Mouse (Mus musculus) brain, adult 2 months (tissue): ENCODE results near the gene A430078G23Rik.
"Not testable (repeated sequence)": the region's sequence is repeated elsewhere in the genome, so short reads cannot be mapped to it uniquely, and the experiment has no call there.

Source experiments
- DNase-seq: peaks from one replicate; pipeline ENCODE4 v3.0.0; 2011; ENCODE audit warnings: low read depth, low spot score

The A430078G23Rik gene

DNA sequence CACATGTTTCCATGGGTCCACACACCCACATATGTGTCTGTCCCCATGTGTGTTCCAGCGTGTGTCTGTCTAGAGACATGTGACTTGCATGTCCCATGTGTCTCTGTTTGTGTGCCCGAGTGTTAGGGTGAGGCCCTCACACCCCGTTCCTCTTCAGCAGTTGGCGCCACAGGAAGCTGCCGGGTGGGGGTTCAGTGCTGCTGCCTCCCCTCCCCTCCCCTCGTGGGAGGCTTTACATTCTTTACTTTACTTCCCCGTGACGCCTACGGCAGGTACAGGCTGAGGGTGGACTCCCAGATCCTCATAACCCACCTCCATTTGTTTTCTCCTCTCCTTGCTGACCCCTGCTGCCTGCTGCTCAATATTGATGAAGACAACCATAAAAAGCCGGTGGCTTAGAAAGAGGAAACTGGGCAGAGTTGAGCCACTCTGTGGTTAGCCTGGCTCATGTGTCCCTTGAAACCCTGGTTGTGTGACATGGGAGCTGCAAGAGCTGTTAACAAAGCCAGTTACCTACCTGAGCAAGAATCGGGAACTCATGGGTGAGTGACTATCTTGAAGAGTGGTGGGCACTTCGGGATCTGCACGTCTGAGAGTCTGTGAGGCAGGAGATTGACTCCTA lies at the start of gene A430078G23Rik:
Gene A430078G23Rik (plus strand): TSS at position 227 of the 622 bp plus-strand sequence.
- DNase-seq, result no peak

DNA sequence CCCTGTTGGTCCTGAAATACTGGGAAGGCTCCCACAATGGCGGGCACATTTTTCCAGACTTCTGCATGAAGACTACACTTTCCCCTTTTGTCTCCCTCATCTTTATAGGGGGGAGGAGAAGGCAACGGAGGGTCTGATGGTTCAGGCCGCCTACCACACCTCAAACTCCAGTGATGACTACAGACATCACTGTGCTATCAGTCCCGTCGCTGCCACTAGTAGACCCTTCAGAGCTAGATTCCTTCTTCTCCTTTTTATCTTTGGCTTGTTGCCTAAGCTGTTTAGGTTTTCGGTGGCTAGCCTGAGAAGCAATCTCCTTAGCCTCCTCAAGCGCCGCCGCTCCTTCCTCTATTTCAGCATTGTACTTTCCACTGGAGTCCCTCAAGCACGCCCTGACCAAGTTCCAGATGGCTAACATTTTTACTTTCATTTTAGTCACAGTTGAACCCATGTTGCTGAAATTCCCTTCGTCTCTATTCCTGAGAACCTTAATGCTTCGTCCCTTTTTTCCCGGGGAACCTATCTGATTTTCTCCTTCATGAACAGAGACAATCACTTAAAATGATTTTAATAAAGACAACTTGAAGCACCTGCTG lies 44.9 kb upstream of the A430078G23Rik start:
- not testable (repeated sequence) for DNase-seq

DNA sequence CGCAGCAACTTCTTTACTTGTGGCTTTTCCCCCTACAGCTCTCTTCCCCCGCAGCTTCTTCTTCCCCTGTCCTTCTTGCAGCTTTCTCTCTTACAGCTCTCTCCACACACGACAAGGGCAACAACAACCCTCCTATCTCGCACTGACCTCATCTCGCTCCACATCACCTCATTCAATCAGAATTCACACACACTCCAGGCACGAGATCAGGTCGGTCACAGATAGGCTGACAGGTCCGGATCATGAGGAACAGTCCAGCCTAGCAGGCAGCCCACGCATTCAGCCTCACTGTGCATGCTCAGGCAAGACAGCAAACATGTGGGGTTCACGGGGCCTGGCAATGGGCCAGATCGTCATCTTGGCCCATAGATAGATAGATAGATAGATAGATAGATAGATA lies 43.6 kb upstream of the A430078G23Rik start:
- DNase-seq, result no peak

DNA sequence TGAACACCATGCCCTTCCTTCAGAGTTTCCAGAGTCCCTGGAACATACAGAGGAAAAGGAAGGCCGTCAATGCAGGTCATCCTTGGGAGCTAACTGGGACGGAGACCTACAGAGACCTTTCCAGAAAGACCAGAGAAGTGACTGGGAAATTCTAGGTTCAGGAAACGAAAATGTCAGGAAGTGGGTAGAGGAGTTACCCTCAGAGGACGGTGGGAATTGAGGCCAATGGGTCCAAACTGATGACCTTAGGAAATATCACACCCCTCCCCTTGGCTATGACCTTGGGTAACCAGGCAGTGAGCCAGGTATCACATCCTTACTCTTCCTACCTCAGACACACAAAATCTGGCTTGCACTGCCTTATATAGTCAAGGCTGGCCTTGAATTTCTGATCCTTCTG lies 41.7 kb upstream of the A430078G23Rik start:
- no peak for DNase-seq

DNA sequence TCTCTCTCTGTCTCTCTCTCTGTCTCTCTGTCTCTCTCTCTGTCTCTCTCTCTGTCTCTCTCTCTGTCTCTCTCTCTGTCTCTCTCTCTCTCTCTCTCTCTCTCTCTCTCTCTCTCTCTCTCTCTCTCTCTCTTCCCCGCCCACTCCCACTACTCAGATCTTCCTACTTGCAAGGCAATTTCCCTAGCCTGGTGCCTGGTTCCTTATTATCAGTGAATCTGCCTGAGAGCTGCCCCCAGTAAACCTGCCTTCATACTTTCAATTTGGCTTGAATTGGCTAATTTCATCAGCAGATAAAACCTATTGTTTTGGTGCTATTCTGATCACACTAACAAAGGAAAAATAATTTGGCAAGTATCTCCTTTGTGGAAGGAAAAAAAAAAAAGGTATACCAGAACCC lies 39.8 kb upstream of the A430078G23Rik start:
- not testable (repeated sequence) for DNase-seq

DNA sequence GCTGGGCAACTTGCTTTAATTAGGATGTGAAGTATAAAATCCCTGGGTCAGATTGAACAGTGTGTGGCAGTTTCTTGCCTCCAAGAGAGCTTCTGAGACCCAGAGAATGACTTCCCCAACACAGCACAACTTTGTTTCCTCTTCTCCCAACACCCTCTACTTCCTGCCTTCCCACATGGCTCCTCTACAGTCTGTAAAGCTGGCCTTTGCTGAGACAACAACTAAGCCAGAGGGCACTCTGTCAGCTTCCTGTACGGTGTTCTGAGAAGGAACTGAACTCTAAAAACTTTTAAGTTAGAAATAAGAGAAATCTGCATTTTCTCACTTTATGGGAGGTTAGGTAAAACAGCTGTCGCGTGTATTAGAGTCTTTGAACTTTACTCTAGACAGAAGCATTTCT lies 39.4 kb upstream of the A430078G23Rik start:
- peak; percentile 25 for DNase-seq

DNA sequence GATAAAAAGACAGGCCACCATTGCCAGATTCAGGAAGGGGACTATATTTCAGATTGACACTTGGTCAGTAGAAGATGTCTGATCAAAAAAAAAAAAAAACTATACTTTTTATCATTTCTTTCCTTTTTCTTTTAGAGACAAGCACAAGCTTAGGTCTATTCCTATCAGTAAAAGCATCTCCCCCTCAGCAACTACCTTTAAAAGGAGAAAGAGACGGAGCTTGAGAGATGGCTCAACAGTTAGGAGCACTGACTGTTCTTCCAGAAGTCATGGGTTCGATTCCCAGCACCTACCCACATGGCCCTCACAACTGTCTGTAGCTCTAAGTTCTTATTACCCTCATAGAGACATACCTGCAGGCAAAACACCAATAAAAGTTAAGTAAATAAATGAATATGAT lies 38.9 kb upstream of the A430078G23Rik start:
- no peak for DNase-seq

DNA sequence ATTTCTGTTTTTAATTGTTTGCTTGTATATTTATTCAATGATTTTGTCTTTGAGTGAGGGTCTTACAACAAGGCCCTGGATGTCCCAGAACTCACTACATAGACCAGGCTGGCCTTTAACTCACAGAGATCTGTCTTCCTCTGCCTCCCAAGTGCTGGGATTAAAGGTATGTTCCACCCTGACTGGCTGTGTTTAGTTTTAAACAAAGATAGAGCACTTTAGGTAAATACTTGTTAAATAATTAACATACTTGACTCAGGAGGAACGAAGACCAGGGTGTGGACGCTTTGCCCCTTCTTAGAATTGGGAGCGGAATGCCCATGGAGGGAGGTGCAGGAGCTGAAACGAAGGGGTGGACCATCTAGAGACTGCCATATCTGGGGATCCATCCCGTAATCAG lies 36.6 kb upstream of the A430078G23Rik start:
- no peak for DNase-seq

DNA sequence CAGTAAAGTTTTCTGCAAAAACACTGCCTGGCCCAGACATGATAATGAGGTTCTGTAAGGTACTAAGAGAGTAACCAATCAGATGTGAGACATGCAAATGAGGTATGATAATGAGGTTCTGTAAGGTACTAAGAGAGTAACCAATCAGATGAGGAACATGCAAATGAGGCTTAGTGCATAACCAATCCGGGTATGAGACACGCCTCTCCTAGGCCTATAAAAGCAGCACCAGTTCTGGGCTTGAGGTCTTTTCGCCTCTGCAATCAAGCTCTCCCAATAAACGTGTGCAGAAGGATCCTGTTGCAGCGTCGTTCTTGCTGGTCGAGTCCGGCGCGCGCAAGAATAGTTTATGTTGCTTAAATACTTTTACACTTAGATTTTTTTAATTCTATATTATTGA lies 33.9 kb upstream of the A430078G23Rik start:
- not testable (repeated sequence) for DNase-seq

DNA sequence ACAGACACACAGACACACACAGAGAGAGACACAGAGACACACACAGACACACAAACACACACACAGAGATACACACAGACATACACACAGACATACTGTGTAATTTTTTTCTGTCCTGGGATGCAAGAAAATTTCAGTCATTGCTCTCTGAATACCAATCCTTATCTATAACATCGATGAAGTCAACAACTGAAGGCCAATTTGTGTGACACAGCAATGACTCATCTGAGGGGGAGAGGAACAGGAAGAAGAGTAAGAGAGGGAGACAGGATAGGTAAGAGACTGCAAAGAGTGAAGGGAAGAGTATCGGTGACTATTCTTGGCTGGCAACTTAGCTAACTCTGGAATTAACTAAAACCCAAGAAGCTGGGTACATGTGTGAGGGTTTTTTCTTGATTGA lies 29.0 kb upstream of the A430078G23Rik start:
- no peak for DNase-seq

DNA sequence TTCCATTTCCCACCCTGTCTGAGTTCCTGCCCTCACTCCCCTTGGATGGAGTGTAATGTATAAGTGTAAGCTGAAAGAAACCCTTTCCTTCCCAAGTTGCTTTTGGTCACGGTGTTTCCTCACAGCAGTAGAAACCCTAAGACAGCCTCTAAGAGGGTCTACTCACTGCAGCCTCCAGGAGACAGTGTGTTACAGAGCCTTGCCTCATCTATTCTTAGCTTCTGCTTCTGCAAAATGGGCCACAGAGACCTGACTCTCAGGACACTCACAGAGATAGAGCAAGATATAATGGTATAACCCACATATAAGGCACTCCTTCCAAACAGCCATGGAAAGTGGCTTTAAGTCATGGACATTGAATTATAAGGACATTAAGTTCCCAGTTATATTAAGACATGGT lies 26.2 kb upstream of the A430078G23Rik start:
- no peak for DNase-seq

DNA sequence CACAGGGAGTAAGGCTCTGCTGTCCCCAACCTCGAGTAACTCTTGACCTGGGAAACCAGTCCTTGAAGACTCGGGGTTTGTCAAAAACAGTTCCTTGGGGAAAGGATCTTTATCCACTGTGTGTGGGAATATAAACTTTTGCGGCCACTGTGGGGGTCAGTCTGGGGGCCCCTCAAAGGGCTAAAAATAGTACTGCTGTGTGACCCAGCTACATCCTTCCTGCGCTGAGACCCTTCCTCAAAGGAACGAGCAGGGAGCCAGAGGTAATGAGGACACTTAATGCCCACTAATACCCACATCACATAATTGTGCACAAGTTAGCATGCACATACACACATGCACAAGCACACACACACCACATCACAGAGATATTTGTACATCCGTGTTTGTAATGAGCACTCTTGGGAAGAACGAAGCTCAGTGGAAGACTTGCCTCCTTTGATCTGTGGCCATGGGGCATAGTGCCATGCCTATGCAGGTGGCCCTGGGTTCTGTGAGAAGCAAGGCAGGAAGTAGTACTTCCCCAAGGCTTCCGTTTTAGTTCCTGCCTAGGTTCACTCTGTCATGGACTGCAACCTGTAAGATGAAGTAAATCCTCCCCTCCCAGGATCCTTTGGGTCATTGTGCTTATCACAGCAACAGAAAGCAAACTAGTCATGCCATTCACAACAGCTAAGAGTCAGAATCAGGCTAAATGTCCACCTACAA lies 25.5 kb upstream of the A430078G23Rik start:
- DNase-seq, result no peak

DNA sequence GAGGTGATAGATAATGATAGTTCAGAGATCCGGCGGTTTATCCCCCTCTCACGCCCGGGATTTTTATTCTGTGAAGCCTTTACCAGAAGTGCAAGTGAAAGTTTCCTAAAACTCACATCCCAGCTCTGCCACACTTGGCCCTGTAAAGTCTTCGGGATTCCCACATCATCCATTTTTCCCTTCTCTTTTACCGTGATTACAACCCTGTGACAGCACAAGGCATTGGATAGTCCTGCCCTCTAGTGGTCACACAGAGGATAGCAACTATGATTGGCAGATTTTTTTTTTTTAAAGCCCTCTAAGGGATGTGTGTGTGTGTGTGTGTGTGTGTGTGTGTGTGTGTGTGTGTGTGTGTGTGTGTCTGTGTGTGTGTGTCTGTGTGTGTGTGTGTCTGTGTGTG lies 22.6 kb upstream of the A430078G23Rik start:
- DNase-seq, result peak; percentile 77

DNA sequence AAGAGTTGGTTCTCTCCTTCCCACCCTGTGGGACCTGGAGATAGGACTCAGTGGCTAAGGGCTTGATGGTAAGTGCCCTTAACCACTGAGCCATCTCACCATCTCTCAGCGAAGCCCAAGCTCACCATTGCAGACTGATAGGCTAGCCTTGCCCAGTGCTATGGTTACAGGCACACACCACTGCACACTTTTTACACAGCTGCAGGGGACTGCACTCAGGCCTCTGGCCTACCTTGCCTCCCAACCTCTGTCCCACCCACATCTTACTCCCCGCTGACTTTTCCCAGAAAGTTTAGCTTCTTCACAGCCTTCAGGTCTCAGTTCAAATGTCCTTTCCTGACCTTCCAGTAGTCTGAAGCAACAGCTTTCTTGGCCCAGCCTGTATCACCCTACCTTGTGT lies 21.5 kb upstream of the A430078G23Rik start:
- DNase-seq, result no peak

DNA sequence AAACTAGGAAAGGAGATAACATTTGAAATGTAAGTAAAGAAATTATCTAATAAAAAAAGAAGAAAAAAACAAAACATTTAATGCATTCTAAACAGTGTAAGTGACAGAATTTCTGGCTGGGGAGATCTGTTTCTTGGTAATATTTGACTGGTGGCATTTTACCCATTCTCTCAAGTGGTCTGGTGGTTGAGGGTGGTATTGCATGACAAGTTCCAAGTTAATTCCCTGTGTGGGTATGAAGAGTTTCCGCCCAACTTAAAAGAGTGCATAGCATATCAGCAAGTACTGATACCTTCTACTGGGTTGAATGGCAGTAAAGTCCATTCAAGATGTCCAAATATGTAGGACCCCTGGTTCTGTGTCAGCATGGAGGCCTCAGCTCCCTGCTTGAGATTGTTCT lies 17.3 kb upstream of the A430078G23Rik start:
- DNase-seq, result no peak

DNA sequence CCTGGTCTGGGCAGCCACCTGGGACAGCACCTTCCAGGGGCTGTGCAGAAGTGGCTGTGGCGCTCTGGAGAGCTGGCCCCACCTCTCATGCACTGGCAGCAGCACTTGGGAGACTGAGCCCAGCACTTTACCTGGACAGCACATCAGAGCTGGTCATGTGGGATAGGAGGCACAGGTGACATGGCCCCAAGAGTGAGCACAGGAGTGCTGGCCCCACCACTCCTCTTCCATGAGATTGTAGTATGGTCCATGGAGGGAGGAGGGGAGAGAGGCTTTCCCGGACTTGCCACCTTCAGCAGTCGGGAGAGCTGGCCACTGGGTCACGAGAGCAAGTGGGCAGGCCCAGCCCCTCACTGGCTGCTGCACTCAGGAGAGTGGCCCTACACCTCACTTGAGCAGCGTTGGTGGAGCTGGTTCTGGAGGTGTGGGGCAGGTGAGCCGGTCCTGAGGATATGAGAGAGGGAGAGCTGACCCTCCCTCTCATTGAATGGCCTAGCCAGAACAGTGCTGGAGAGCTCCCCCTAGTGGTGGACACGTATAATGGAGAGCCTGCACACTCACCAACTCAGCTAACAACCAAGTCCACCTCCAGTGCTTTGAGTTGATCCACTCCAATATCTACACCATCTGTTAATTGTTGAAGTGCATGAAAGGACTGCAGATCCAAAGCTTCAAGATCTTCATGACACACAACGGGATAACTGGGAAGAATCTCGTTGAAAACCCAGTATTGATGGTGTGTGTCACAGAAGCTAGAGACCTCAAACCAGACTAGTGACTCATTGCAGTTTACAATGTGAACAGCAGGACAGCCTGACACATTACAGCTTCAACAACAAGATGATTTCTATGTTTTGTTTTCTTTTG lies 16.3 kb upstream of the A430078G23Rik start:
- peak; percentile 52 for DNase-seq

DNA sequence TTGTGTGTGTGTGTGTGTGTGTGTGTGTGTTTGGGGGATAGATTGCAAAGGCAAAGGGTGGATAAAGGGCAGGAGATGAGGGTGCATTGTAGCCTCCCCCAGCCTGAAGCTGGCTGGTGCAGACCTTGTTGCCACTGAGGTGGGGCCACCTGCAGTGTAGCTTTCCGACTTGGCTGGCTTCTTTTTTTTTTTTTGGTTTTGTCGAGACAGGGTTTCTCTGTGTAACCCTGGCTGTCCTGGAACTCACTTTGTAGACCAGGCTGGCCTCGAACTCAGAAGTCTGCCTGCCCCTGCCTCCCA lies 15.7 kb upstream of the A430078G23Rik start:
- DNase-seq, result not testable (repeated sequence)

DNA sequence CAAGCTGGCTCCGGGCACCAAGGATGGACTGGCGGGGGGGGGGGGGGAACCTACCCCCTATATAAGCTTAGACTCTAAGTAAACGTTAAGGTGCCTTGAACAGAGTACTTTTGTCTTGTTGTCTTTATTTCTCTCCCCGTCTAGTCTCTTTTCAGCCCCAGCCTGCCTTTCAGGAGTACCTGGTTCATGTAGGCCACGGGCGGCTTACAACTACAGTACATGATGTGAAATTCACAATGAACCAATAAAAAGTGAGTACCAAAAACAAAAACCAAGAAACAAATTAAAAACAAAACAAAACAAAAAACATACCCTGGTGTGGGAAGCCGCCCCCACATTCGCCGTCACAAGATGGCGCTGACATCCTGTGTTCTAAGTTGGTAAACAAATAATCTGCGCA lies 15.2 kb upstream of the A430078G23Rik start:
- no peak for DNase-seq

DNA sequence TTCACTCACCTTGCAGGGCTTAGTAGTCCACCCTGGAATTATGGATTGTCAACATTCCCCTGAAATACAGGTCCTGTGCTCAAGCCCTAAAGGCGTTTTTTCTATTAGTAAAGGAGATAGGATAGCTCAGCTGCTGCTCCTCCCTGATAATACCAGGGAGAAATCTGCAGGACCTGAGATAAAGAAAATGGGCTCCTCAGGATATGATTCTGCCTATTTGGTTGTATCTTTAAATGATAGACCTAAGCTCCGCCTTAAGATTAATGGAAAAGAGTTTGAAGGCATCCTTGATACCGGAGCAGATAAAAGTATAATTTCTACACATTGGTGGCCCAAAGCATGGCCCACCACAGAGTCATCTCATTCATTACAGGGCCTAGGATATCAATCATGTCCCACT lies 12.5 kb upstream of the A430078G23Rik start:
- not testable (repeated sequence) for DNase-seq

DNA sequence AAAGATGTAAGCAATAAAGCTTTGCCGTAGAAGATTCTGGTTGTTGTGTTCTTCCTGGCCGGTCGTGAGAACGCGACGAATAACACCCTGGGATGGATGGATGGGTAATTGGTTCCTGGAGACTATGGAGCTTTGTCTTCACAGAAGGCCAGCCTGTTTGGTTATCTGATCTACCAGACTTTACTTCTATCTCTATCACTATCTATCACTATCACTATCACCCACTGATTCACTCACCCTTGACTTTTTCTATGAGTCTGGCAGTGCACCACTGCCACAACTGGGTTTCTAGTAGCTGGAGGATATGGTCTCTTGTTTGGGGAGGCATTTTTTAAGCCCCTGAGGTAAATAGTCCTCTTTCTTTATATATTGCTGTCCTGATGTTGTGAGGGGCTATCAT lies 7.9 kb upstream of the A430078G23Rik start:
- no peak for DNase-seq

DNA sequence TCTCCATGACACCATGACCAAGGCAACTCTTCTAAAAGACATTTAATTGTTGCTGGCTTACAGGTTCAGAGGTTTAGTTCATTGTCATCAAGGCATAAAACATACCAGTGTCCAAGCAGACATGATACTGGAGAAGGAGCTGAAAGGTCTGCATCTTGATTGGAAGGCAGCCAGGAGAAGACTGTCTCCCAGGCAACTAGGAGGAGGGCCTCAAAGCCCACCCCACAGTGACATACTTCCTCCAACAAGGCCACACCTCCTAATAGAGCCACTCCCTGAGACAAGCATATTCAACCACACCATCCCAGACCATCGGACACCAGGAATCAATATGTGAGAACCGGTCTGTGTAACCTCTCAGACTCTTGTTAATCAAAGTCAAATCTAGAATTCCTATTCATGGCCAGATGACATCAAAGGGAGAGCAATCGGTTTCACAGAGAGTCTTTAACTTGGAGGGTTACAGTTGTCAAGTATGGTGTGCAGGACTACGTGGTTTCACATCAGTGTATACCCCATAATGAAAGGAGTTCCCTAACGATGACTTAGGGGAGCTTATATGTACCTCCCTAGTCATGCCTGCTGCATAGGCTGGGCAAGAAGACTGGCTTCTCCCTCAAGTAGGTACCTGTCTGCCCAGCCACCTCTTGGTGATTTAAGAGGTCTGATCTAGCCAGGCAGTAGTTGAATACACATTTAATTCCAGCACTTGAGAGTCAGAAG lies 6.4 kb upstream of the A430078G23Rik start:
- no peak for DNase-seq
